Mouse (Mus musculus) gastrocnemius, postnatal 10 days (tissue): Measurements from ENCODE around the gene Abhd12. TPM values are rescaled to one million over a fixed set of nuclear protein-coding genes. Genes with fewer than 3 reads are reported as not detected.
A peak's percentile ranks its signal among the peaks of the same experiment; 100 is the strongest.
"Not testable (repeated sequence)": the region's sequence is repeated elsewhere in the genome, so short reads cannot be mapped to it uniquely, and the experiment has no call there.

Experiments used
- DNase-seq: peaks from one replicate; pipeline ENCODE4 v3.0.0; 2021; ENCODE audit warnings: mixed read lengths
- total RNA-seq, 2 experiments: library from RNA; stranded (reverse); gene quantifications; 2 replicates each; pipeline ENCODE4 v1.2.3; 2021

Gene Abhd12
- total RNA-seq, 2 experiments from 2014 or later: 28.0 to 32.3 TPM

DNA sequence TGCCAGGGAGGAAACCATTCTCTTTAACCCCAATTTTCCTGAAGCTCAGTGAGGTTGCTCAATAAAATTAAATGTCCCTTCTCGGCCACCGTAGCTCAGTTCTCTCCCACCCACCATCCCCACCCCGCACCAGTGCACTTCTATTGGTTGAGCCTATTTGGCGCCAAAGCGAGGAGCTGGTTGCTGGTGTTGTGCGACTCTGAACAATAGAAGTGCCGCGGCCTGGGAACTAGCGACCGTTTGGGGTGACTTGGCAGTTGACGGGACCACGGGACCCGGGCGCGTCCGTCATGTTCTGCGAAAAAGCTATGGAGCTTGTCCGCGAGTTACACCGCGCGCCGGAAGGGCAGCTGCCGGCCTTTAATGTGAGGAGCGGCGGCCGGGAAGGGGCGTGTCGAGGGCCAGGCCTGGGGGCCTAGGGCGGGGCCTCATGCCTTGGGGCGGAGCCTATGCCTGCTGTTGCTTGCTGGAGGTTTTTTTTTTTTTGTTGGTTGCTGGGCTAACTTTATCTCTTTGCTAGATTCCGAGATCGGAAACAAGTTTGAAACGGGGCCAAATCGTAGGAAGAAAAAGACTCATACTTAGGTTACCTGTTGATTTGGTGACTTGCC is 5.0 kb upstream of the Abhd12 start:
- peak; percentile 94 for DNase-seq

GRCm38 (mm10) chr2:150908881-150909280 is 4.3 kb upstream of the Abhd12 start:
- not testable (repeated sequence) for DNase-seq

DNA sequence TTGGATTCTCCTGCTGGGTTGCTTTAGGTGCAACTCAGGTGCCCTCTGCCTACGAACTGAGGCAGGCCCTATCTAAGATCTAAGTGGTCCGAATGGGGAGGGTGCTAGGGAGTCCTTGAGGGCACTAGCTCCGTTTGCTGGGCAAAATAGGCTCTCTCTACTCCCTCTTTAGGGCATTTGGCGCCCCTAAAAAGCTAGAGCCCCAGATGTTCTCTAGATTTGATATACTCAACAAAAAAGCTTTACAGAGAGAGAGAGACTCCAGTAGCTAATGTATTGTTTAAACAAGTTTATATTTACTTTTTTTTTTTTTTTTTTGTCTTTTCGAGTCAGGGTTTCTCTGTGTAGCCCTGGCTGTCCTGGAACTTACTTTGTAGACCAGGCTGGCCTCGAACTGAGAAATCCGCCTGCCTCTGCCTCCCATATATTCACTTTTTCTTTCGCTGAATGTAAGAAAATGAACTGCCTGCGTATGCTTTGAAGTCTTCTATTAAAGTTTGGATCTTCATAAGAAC is 452 bp upstream of the Abhd12 start, which contains the start of gene Gins1:
Gene Gins1 (plus strand): TSS at position 465 of the 515 bp plus-strand sequence.
- DNase-seq: no peak

DNA sequence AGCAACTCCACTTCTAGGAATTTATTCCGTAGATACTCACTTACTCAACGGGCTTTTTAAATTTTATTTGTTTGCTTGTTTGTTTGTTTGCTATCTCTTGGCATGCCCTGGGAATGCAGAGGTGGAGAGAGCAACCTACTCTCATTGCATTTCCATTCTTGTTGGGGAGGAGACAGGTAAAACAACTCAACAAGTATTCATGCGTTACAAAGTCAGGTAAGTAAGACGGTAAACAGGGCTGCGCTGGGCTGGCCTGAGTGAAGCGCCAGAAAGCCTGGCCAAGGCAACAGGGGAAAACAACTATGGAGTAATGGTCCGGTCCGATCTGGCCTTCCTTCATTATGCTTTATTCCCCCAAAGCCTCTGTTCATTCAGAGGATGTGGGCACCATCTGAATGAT is 2.2 kb downstream of the Abhd12 start:
- no peak for DNase-seq

- no peak for DNase-seq
These were observed 4.2 kb downstream of the Abhd12 start for GRCm38 (mm10) chr2:150900341-150900740.

DNA sequence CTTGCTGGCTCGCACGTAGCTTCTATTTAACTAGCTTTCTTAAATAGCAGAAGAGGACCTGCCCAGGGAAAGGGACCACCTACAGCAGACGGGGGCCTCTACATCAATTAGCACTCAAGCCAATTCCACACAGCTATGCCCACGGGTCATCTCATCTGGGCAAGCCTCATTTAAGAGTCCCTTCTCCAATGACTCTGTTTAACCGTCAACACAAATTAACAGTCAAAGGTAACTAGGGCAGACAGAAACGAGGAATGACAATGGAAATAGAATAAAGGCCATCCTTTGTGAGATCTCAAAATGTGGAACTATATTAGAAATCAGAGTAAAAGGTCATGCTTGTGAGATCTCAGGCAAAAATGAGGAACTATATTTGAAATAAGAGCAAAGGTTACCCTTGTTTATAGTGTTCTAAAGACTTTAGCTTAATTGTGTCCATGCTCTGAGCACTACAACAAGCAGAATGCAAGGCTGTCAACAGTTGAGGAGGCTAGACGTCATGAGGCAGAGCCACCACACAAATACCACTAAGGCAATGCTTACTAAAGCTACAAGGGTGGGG is 8.8 kb downstream of the Abhd12 start:
- no peak for DNase-seq

DNA sequence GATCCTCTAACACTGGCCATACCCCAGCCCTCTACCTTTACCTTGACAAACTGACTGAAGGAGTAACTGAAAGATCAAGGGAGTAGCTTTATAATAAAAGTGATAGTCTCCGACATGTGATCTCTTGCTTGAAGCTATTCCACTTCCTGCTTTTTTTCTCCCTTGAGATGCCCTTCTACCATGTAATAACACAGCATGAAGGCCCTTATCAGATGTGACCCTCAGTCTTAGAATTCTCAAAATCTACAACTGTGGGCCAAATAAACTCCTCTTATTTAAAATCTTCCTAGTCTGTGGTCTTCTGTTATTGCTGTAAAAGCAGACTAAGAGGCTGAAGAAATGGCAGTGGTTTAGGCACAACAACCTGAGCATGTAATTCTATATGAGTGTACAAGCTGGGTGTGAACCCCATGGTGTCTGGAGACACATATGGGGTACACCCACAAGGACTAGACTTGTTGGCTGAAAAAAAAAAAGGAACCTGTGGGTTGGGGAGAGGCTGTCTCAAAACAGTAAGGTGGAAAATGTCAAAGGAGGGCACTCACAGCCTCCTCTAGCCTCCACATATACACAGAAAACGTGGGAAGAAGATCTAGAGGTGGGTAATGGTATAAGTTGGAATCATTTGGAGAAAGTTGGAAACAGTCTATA is 9.8 kb downstream of the Abhd12 start:
- no peak for DNase-seq

- DNase-seq: no peak
These were observed 17.2 kb downstream of the Abhd12 start for GRCm38 (mm10) chr2:150887370-150887769.

DNA sequence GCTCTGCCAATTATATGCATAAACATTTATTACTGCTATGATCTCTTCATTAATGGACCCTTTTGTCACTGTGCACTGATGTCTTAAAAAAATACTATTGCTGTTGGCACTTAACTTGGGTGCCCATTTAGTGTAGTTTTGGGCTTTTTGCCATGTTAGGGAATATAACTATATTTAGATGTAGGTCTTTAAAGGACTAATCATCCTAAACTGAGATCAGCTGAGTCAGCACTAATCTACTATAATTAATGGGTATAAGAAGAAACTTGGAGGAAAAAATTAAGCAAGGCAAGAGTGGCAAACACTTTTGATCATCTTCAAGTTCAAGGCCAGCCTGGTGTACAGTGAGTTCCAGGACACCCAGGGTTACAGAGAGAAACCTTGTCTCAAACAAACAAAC is 18.2 kb downstream of the Abhd12 start:
- no peak for DNase-seq

DNA sequence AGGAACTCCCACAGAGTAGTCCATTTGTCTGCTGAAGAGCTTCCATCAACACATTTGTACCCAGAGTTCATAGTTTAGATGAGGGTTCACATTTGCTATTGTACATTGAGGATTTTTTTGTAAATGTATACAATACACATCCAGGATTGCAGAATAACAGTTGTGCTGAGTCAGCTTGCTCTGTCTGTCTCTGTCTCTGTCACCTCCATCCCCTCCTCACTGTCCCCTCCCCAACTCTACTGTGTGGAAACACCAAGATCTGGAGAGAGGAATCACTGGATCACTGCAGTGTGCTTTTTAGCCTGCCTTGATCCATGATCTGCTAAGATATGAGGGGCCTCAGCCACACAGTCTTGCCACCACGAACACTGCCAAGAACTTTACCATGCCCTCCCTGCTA is 18.7 kb downstream of the Abhd12 start:
- DNase-seq: no peak

DNA sequence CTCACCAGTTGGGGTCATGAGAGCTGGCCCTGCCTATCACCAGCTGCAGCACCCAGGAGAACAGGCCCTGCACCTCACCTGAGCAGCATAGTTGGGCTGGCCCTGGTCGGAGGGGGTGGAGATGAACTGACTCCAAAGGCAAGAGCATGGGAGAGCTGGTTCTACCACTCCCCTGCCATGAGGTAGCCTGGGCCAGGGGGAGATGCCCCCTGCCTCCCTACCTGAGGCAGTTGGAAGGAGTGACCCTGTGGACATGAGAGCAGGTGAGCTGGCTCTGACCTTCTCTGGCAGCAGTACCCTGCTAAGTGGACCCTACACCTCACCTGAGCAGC is 19.8 kb downstream of the Abhd12 start:
- no peak for DNase-seq

DNA sequence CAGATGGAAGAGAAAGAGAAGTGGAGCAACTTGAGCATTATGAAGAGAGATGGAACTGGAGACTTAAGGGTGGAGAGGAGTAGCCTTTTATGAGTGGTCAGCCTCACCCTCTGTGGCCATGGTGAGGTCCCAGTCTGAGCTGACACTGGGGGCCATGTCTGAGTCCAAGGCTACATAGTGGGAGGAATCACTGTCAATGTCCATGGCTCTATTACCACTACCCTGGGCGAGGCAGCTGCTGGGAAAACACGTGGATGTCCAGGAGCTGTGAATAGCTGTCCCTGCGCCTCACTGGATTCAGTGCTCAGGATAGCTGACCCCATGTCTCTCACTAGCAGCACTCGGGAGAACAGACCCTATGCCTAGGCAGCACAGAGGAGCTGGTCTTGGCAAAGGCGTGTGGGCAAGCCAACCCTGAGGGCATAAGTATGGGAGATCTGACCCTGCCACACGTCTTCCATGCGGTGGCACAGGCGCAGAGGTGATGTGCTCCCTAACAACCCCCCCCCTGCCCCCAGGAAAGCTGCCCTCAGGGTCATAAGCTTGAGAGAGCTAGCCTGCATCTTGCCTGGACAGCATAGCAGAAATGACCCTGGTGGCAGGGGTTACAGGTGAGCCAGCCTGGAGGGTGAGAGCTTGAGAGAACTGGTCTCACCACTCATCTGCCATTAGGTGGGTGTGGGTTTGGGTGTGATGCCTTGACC is 20.3 kb downstream of the Abhd12 start:
- DNase-seq: no peak

GRCm38 (mm10) chr2:150877561-150877960 is 27.0 kb downstream of the Abhd12 start:
- DNase-seq: no peak

DNA sequence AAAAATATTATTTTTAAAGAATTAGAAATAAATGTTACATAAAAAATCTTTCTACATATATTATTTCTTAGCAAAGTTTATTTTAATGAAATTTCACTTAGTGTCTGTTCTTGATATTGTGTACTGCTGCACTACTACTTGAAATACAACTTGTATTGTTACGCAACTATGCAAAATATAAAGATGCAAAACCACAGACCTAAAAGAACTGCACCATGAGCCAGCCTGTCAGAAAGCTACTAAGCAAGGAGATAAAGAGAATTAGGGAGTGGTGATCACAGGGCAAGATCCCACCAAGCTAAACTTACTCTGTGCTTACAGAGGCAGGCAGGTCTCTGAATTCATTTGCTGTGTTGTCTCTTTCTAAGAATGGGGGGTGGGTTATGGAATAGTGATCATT is 29.3 kb downstream of the Abhd12 start:
- DNase-seq: no peak

- no peak for DNase-seq
These were observed 30.0 kb downstream of the Abhd12 start for GRCm38 (mm10) chr2:150874508-150874907.

DNA sequence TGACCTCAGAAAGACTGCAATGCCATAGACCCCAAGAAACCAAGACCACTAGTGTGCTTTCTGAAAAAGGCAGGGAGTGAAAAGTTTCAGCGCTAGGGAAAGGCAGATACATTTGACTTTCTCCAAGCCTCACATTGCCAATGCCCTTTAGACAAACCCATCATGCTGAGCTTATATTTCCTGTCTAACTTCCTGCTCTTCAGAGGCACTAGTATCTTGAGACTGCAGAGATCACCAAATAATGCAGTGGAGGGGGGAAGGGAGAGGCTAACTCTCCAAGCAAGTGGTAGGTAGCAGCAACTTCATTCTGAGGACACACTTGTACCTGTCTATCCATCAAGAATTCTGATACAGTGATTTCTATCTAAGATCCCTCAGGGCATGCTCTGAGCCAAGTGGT is 35.1 kb downstream of the Abhd12 start:
- DNase-seq: no peak

DNA sequence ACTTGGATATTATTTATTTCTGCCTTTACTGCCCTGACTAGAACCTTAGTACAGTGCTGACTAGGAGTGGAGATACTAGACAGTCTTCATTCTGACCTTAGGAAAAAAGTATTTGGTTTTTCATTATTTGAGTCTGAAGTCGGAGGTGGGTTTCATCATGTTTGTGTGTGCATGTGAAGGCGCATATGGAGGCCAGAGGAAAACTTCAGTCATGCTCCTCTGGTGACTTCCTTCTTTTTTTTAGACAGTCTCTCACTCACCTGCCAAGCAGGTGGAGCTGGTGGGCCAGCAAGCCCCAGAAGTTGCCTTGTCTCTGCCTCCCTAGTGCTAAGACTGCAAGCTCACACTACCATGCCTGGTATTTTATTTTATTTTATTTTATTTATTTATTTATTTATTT is 37.5 kb downstream of the Abhd12 start:
- no peak for DNase-seq

- DNase-seq: no peak
These were observed 43.4 kb downstream of the Abhd12 start for GRCm38 (mm10) chr2:150861128-150861527.

GRCm38 (mm10) chr2:150859709-150860470 is 44.7 kb downstream of the Abhd12 start:
- no peak for DNase-seq

- DNase-seq: no peak
These were observed 45.6 kb downstream of the Abhd12 start for GRCm38 (mm10) chr2:150858724-150859487.

GRCm38 (mm10) chr2:150855186-150855585 is 49.4 kb downstream of the Abhd12 start:
- DNase-seq: no peak

DNA sequence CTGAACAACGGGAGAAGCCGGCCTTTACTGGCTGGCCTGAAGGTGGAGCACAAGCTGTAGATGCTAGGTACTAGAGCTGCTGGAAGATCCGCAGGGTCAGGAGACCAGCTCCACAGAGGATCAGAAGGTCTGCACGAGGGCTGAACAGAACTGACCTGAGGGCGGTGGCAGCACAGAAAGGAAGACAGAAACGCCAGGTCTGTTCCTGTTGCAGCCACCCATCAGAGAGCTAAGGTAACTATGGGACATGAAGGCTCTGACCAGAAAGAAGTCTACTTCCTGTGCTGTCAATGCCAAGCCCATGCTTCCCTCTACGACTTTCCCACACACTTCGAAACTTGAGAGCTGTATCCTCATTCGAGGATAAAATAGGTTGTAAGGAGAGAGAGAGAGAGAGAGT is 53.3 kb downstream of the Abhd12 start:
- DNase-seq: no peak
